Comparison of ENCODE assay signal across 10 mouse cellular contexts in genomic region chr17:84274999-84275398, GRCm38 (mm10).
DNase-seq lines count a peak whose midpoint lies in the region; ATAC-seq and TF ChIP-seq lines count a peak whose summit lies in the region.
"Had no signal": no experiment of that assay in that cellular context is flagged by ENCODE, and none has a peak within 500 bp of the region (broad histone marks: within the 10 kb centered on the region; RNA-seq: fewer than 3 reads in every experiment).

No protein-coding gene starts in this region.

- WGBS in forebrain, embryonic 12.5 days: 74% methylated on average over 3 of the region's 3 CpGs
- 80% methylated on average over 3 of the region's 3 CpGs for WGBS in forebrain, embryonic 11.5 days
- WGBS in liver, postnatal 0 days (ENCODE audit: insufficient replicate concordance): 79% methylated on average over 3 of the region's 3 CpGs
- 77% methylated on average over 3 of the region's 3 CpGs for WGBS in liver, embryonic 12.5 days (ENCODE audit: insufficient replicate concordance)
- 71% methylated on average over 3 of the region's 3 CpGs for WGBS in hindbrain, postnatal 0 days
- WGBS in olfactory bulb, adult 2 months: 69% methylated on average over 3 of the region's 3 CpGs

- no peaks in the 10 kb centered on the region for H3K9me3 ChIP-seq in forebrain, embryonic 12.5 days
- no peaks in the 10 kb centered on the region for H3K9me3 ChIP-seq in forebrain, embryonic 11.5 days (ENCODE audit: control insufficient read depth, low read length)
- no peaks in the 10 kb centered on the region for H3K9me3 ChIP-seq in liver, postnatal 0 days (ENCODE audit: low read length)
- H3K9me3 ChIP-seq in liver, embryonic 12.5 days (replicated peaks): no peaks in the 10 kb centered on the region
- H3K9me3 ChIP-seq in hindbrain, postnatal 0 days (ENCODE audit: low read length): no peaks in the 10 kb centered on the region

- no peak for TF ChIP-seq CTCF in liver, postnatal 0 days (IDR thresholded peaks at IDR 0.05; ENCODE audit: low read depth)
- TF ChIP-seq CTCF in hindbrain, postnatal 0 days (IDR thresholded peaks at IDR 0.05; ENCODE audit: low read depth): no peak
- no peak for TF ChIP-seq CTCF in olfactory bulb, adult 2 months (IDR thresholded peaks at IDR 0.05; ENCODE audit: insufficient read depth, low read depth, low read length)

- no peak overlapping the region for H3K4me3 ChIP-seq in forebrain, embryonic 12.5 days (replicated peaks)
- no peak overlapping the region for H3K4me3 ChIP-seq in forebrain, embryonic 11.5 days (ENCODE audit: low read depth, low read length)
- no peak overlapping the region for H3K4me3 ChIP-seq in liver, postnatal 0 days (ENCODE audit: low read depth, low read length)
- H3K4me3 ChIP-seq in liver, embryonic 12.5 days: no peak overlapping the region
- no peak overlapping the region for H3K4me3 ChIP-seq in hindbrain, postnatal 0 days (ENCODE audit: low read length)
- H3K4me3 ChIP-seq in olfactory bulb, adult 2 months (ENCODE audit: insufficient read depth, low read depth, low read length): no peak overlapping the region

- no peak overlapping the region for H3K4me2 ChIP-seq in forebrain, embryonic 12.5 days
- H3K4me2 ChIP-seq in forebrain, embryonic 11.5 days (ENCODE audit: low read depth, low read length, severe bottlenecking): no peak overlapping the region
- no peak overlapping the region for H3K4me2 ChIP-seq in liver, postnatal 0 days (ENCODE audit: low read depth, low read length)
- H3K4me2 ChIP-seq in liver, embryonic 12.5 days: no peak overlapping the region
- H3K4me2 ChIP-seq in hindbrain, postnatal 0 days (ENCODE audit: low read depth, low read length): no peak overlapping the region

- intact Hi-C loops in gastrocnemius, postnatal 14 days (cut with DNase I; ENCODE audit: low total_unique reads): no loop called here

- H3K36me3 ChIP-seq in forebrain, embryonic 12.5 days (replicated peaks): peaks cover 6% of the 10 kb centered on the region; the same call in 1 of the 2 replicates
- no peaks in the 10 kb centered on the region; the same call in 1 of the 2 replicates for H3K36me3 ChIP-seq in forebrain, embryonic 11.5 days (ENCODE audit: control insufficient read depth, insufficient read depth, low read length)
- H3K36me3 ChIP-seq in liver, postnatal 0 days (replicated peaks; ENCODE audit: insufficient read depth, low read length): no peaks in the 10 kb centered on the region
- H3K36me3 ChIP-seq in liver, embryonic 12.5 days: peaks cover 17% of the 10 kb centered on the region
- no peaks in the 10 kb centered on the region for H3K36me3 ChIP-seq in hindbrain, postnatal 0 days (ENCODE audit: insufficient read depth, low read length)

- no peak for TF ChIP-seq EP300 in liver, postnatal 0 days (IDR thresholded peaks at IDR 0.05; ENCODE audit: low read depth)

- TF ChIP-seq POLR2A in olfactory bulb, adult 2 months (IDR thresholded peaks at IDR 0.05; ENCODE audit: insufficient read depth, low read depth, low read length): no peak

- peaks cover 10% of the 10 kb centered on the region for H3K4me1 ChIP-seq in forebrain, embryonic 12.5 days
- no peaks in the 10 kb centered on the region for H3K4me1 ChIP-seq in forebrain, embryonic 11.5 days (replicated peaks; ENCODE audit: control insufficient read depth, insufficient read depth, low read length)
- H3K4me1 ChIP-seq in liver, postnatal 0 days (ENCODE audit: insufficient read depth): peaks cover 6% of the 10 kb centered on the region; the same call in 1 of the 2 replicates
- no peaks in the 10 kb centered on the region for H3K4me1 ChIP-seq in liver, embryonic 12.5 days
- 0 out of 2 replicates have a peak, but pooled peaks cover 4% of the 10 kb centered on the region for H3K4me1 ChIP-seq in hindbrain, postnatal 0 days (ENCODE audit: insufficient read depth, low read length)
- peaks cover 17% of the 10 kb centered on the region for H3K4me1 ChIP-seq in olfactory bulb, adult 2 months (ENCODE audit: control insufficient read depth, insufficient read depth, low read length)

- no peak for ATAC-seq in forebrain, embryonic 12.5 days (ENCODE audit: low FRiP score)
- ATAC-seq in forebrain, embryonic 11.5 days (replicated peaks; ENCODE audit: low FRiP score): no peak
- ATAC-seq in liver, postnatal 0 days: 0 out of 2 replicates have a peak, but pooled peaks have one; percentile 15
- no peak for ATAC-seq in liver, embryonic 12.5 days
- ATAC-seq in hindbrain, postnatal 0 days: no peak

- no peaks in the 10 kb centered on the region for H3K27me3 ChIP-seq in forebrain, embryonic 12.5 days
- H3K27me3 ChIP-seq in forebrain, embryonic 11.5 days (ENCODE audit: control insufficient read depth, insufficient read depth, low read length): no peaks in the 10 kb centered on the region
- H3K27me3 ChIP-seq in liver, postnatal 0 days (ENCODE audit: insufficient read depth, low read length): no peaks in the 10 kb centered on the region
- no peaks in the 10 kb centered on the region for H3K27me3 ChIP-seq in liver, embryonic 12.5 days (replicated peaks)
- H3K27me3 ChIP-seq in hindbrain, postnatal 0 days (ENCODE audit: insufficient read depth, low read length): no peaks in the 10 kb centered on the region

- H3K9ac ChIP-seq in forebrain, embryonic 12.5 days: no peak overlapping the region
- no peak overlapping the region for H3K9ac ChIP-seq in forebrain, embryonic 11.5 days (ENCODE audit: low read length)
- H3K9ac ChIP-seq in liver, postnatal 0 days (replicated peaks): no peak overlapping the region
- H3K9ac ChIP-seq in liver, embryonic 12.5 days: no peak overlapping the region
- no peak overlapping the region for H3K9ac ChIP-seq in hindbrain, postnatal 0 days (replicated peaks; ENCODE audit: low read length)

- H3K27ac ChIP-seq in forebrain, embryonic 12.5 days: peak overlapping the region; percentile 65; the same call in 1 of the 2 replicates
- no peak overlapping the region for H3K27ac ChIP-seq in forebrain, embryonic 11.5 days (ENCODE audit: low read depth, low read length)
- no peak overlapping the region for H3K27ac ChIP-seq in liver, postnatal 0 days (ENCODE audit: low read depth)
- H3K27ac ChIP-seq in liver, embryonic 12.5 days: no peak overlapping the region
- H3K27ac ChIP-seq in hindbrain, postnatal 0 days: peak overlapping the region; percentile 11; the same call in 1 of the 2 replicates
- H3K27ac ChIP-seq in olfactory bulb, adult 2 months (ENCODE audit: insufficient read depth, low read depth, low read length): peak overlapping the region; percentile 83

- DNase-seq in forebrain, embryonic 11.5 days (ENCODE audit: low spot score): no peak
- no peak for DNase-seq in liver, postnatal 0 days
- no peak for DNase-seq in hindbrain, postnatal 0 days (ENCODE audit: low spot score)
- no peak for DNase-seq in left cerebral cortex, adult 11 months (ENCODE audit: low spot score)
- no peak for DNase-seq in gastrocnemius, postnatal 14 days
- DNase-seq: kidney, postnatal 25 days; lung, adult 2 months had no signal

Comparison
In these comparisons a context has a peak if more than half of its experiments do, and no peak if none do; other contexts are left out.
1. H3K27ac ChIP-seq: peak in forebrain, embryonic 12.5 days (single experiment), hindbrain, postnatal 0 days (single experiment) and olfactory bulb, adult 2 months (single experiment); none in forebrain, embryonic 11.5 days (single experiment), liver, postnatal 0 days (single experiment) and liver, embryonic 12.5 days (single experiment).